Mouse (Mus musculus) lung, postnatal 0 days (tissue): ENCODE results near the gene D5Ertd579e.

Experiments
- CTCF ChIP-seq: IDR thresholded peaks from 2 replicates; pipeline ENCODE4 v1.5.1; 2016; ENCODE audit warnings: antibody characterized with exemption, mild to moderate bottlenecking
- EP300 ChIP-seq: IDR thresholded peaks from 2 replicates; pipeline ENCODE4 v1.6.1; 2016; ENCODE audit warnings: antibody characterized with exemption, mild to moderate bottlenecking, control low read depth

DNA sequence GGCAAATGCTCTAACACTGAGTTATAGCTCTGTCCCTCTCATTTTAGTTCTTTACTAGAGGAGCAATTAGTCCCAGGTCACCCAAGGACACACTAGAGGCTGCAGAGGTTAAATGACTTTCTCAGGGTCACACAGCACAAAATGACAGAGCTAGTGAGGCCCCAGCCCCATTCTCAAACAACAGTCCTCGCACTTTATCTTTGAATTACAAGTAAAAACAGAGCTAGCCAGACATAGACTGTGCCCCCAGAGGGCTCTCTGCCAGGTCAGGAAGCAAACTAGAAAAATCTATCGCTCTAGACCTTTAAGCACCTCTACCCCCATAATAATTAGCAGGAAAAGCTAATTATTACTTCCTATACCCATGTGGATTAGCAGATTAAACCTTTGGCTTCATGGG is 128.2 kb downstream of the D5Ertd579e start:
- TF ChIP-seq CTCF = no peak
- TF ChIP-seq EP300 = no peak
